Mouse (Mus musculus) embryonic fibroblast, embryonic 13.5 days (primary cell): ENCODE results near the gene Ypel5.

Experiments
- CTCF ChIP-seq: IDR thresholded peaks from 2 replicates; pipeline ENCODE4 v1.5.1; 2011; ENCODE audit warnings: mild to moderate bottlenecking, control low read depth, low read length, moderate library complexity, borderline replicate concordance; ENCODE audit not compliant: insufficient read depth
- POLR2A ChIP-seq: IDR thresholded peaks from 2 replicates; pipeline ENCODE4 v1.6.1; 2011; ENCODE audit warnings: low read depth, mild to moderate bottlenecking, control low read depth, low read length, moderate library complexity

GRCm38 (mm10) chr17:72836158-72837115, at the start of gene Ypel5:
- TF ChIP-seq CTCF (peak; percentile 49; the same call in 1 of the 2 replicates), POLR2A (peak; percentile 89)
